15 mouse cellular contexts compared by ENCODE assay signal in genomic region chr2:103208370-103208769, GRCm38 (mm10).
"Had no signal": no experiment of that assay in that cellular context is flagged by ENCODE, and none has a peak within 500 bp of the region (broad histone marks: within the 10 kb centered on the region; RNA-seq: fewer than 3 reads in every experiment).

No protein-coding gene starts in this region.

- H3K9me3 ChIP-seq: limb, embryonic 12.5 days; liver, embryonic 15.5 days; megakaryocyte, embryonic 14.5 days; midbrain, embryonic 12.5 days had no signal

- H3K9ac ChIP-seq: limb, embryonic 12.5 days; liver, embryonic 15.5 days; midbrain, embryonic 12.5 days had no signal

- H3K27me3 ChIP-seq: limb, embryonic 12.5 days; liver, embryonic 15.5 days; midbrain, embryonic 12.5 days had no signal

- H3K4me3 ChIP-seq: layer of hippocampus, adult 2 months; limb, embryonic 12.5 days; liver, embryonic 15.5 days; megakaryocyte, embryonic 14.5 days; midbrain, embryonic 12.5 days had no signal

- H3K27ac ChIP-seq: limb, embryonic 12.5 days; liver, embryonic 15.5 days; macrophage; midbrain, embryonic 12.5 days had no signal

- H3K36me3 ChIP-seq: limb, embryonic 12.5 days; liver, embryonic 15.5 days; midbrain, embryonic 12.5 days had no signal

- H3K4me2 ChIP-seq: limb, embryonic 12.5 days; liver, embryonic 15.5 days; midbrain, embryonic 12.5 days had no signal

- ATAC-seq: midbrain, embryonic 16.5 days had no signal

- DNase-seq: kidney, postnatal 10 days; kidney, postnatal 4 days; liver; lung, adult 2 months; lung, postnatal 10 days; right cerebral cortex, adult 18-20 months; right cerebral cortex, postnatal 25 days; thymus, postnatal 36 days had no signal

- H3K4me1 ChIP-seq: limb, embryonic 12.5 days; liver, embryonic 15.5 days; midbrain, embryonic 12.5 days had no signal
